Mouse (Mus musculus) midbrain, postnatal 0 days (tissue): ENCODE results near the gene Col20a1. TPM values are rescaled to one million over a fixed set of nuclear protein-coding genes. Genes with fewer than 3 reads are reported as not detected.

Source experiments
- ATAC-seq: fragments of 200-750 bp; cut with Nextera tagmentation; 2 replicates; pipeline ENCODE4 v1.8.0; 2017; ENCODE audit warnings: moderate number of reproducible peaks, mild to moderate bottlenecking, moderate TSS enrichment, moderate library complexity; ENCODE audit not compliant: low FRiP score
- DNase-seq: peaks from one replicate; pipeline ENCODE4 v3.0.0-alpha.2; 2015; ENCODE audit warnings: low spot score
- H3K27ac ChIP-seq: fragments of 300-500 bp; sonication (generic); 2 replicates; pipeline ENCODE4 v1.5.1; 2014; ENCODE audit warnings: low read depth, mild to moderate bottlenecking, low read length, mixed read lengths
- H3K27me3 ChIP-seq: fragments of 300-500 bp; sonication (generic); 2 replicates; pipeline ENCODE4 v1.6.1; 2014; ENCODE audit warnings: low read length, control low read depth, mixed read lengths; ENCODE audit not compliant: insufficient read depth
- H3K36me3 ChIP-seq: fragments of 300-500 bp; sonication (generic); 2 replicates; pipeline ENCODE4 v1.6.1; 2014; ENCODE audit warnings: low read length, control low read depth, mixed read lengths; ENCODE audit not compliant: insufficient read depth
- H3K4me1 ChIP-seq: fragments of 300-500 bp; sonication (generic); 2 replicates; pipeline ENCODE4 v1.6.1; 2014; ENCODE audit warnings: mild to moderate bottlenecking, control low read depth, antibody characterized with exemption, low read length, mixed read lengths; ENCODE audit not compliant: insufficient read depth
- H3K4me2 ChIP-seq: fragments of 300-500 bp; sonication (generic); 2 replicates; pipeline ENCODE4 v1.6.1; 2014; ENCODE audit warnings: low read depth, mild to moderate bottlenecking, low read length, mixed read lengths; ENCODE audit not compliant: poor library complexity, severe bottlenecking
- H3K4me3 ChIP-seq: fragments of 300-500 bp; sonication (generic); 2 replicates; pipeline ENCODE4 v1.5.1; 2014; ENCODE audit warnings: low read depth, mild to moderate bottlenecking, low read length, moderate library complexity
- H3K9ac ChIP-seq: fragments of 300-500 bp; sonication (generic); replicated peaks from 2 replicates; pipeline ENCODE4 v1.6.1; 2014; ENCODE audit warnings: mild to moderate bottlenecking, low read length, moderate library complexity, mixed read lengths; ENCODE audit not compliant: poor library complexity, severe bottlenecking
- H3K9me3 ChIP-seq: fragments of 300-500 bp; sonication (generic); 2 replicates; pipeline ENCODE4 v1.6.1; 2016; ENCODE audit warnings: low read length, control low read depth
- CTCF ChIP-seq: IDR thresholded peaks from 2 replicates; pipeline ENCODE4 v1.5.1; 2016; ENCODE audit warnings: antibody characterized with exemption, mild to moderate bottlenecking
- WGBS: fragments of 180-500 bp; shearing (Covaris S2); extraction: QIAGEN DNeasy Blood & Tissue Kit; methylation state at CpG from one replicate; pipeline ENCODE4 v1.1.7; 2014; 5-methylcytosine and 5-hydroxymethylcytosine counted together
- polyA plus RNA-seq: library from polyadenylated mRNA; unstranded; fragments of >200 nt; fragmentation: Nextera tagmentation; extraction: Ambion mirVana; gene quantifications from 2 replicates; pipeline ENCODE4 v1.2.1, GENCODE M21; 2015
- total RNA-seq: library from RNA; depleted of rRNA; stranded (reverse); fragments of >200 nt; gene quantifications from 2 replicates; pipeline ENCODE4 v1.2.3, GENCODE M21; 2014

The Col20a1 gene
- total and polyA plus RNA-seq, 2 experiments from 2014 or later = 0.14 to 0.44 TPM

- Histone ChIP-seq H3K36me3 (peaks cover 10% of the 10 kb centered on the region), H3K4me1 (no peaks in the 10 kb centered on the region), H3K9ac (no peak overlapping the region), H3K27ac (no peak overlapping the region), H3K9me3 (no peaks in the 10 kb centered on the region), H3K27me3 (no peaks in the 10 kb centered on the region), H3K4me3 (no peak overlapping the region), H3K4me2 (no peak overlapping the region)
- WGBS = 48% methylated on average over 5 of the region's 5 CpGs
- DNase-seq (no peak), ATAC-seq (no peak; the same call in 1 of the 2 replicates)
- no peak for TF ChIP-seq CTCF
These were observed 1.2 kb downstream of the Col20a1 start for GRCm38 (mm10) chr2:180987432-180988030.

- DNase-seq (peak; percentile 21), ATAC-seq (no peak)
- WGBS = 39% methylated on average over 3 of the region's 3 CpGs
These were observed 2.1 kb downstream of the Col20a1 start for GRCm38 (mm10) chr2:180988347-180988913.

GRCm38 (mm10) chr2:180988948-180989347 is 2.6 kb downstream of the Col20a1 start:
- Histone ChIP-seq H3K4me2 (no peak overlapping the region), H3K27me3 (no peaks in the 10 kb centered on the region), H3K4me1 (no peaks in the 10 kb centered on the region), H3K36me3 (peaks cover 5% of the 10 kb centered on the region; the same call in 1 of the 2 replicates), H3K9ac (no peak overlapping the region), H3K27ac (no peak overlapping the region), H3K4me3 (no peak overlapping the region), H3K9me3 (no peaks in the 10 kb centered on the region)
- ATAC-seq (no peak), DNase-seq (no peak)
- no peak for TF ChIP-seq CTCF
- WGBS = 85% methylated on average over 1 of the region's 1 CpGs

More at GRCm38 (mm10) chr2:180988347-180988913, 2.1 kb downstream of the Col20a1 start:
- Histone ChIP-seq H3K9me3 (no peaks in the 10 kb centered on the region), H3K4me3 (no peak overlapping the region), H3K4me2 (no peak overlapping the region), H3K36me3 (peaks cover 7% of the 10 kb centered on the region), H3K27ac (no peak overlapping the region), H3K9ac (no peak overlapping the region), H3K27me3 (no peaks in the 10 kb centered on the region), H3K4me1 (no peaks in the 10 kb centered on the region)
- TF ChIP-seq CTCF = no peak

GRCm38 (mm10) chr2:180990347-180990746 is 4.0 kb downstream of the Col20a1 start:
- no peak overlapping the region for H3K4me2 ChIP-seq
- no peaks in the 10 kb centered on the region for H3K36me3 ChIP-seq
- 64% methylated on average over 4 of the region's 4 CpGs for WGBS
- DNase-seq = no peak
- H3K9ac ChIP-seq = no peak overlapping the region
- H3K4me3 ChIP-seq = no peak overlapping the region
- no peak for TF ChIP-seq CTCF
- H3K9me3 ChIP-seq = no peaks in the 10 kb centered on the region
- no peaks in the 10 kb centered on the region for H3K27me3 ChIP-seq
- H3K4me1 ChIP-seq = no peaks in the 10 kb centered on the region
- no peak overlapping the region for H3K27ac ChIP-seq
- ATAC-seq = no peak

- Histone ChIP-seq H3K27ac (no peak overlapping the region), H3K4me3 (no peak overlapping the region), H3K36me3 (no peaks in the 10 kb centered on the region), H3K9ac (no peak overlapping the region), H3K27me3 (no peaks in the 10 kb centered on the region), H3K4me1 (no peaks in the 10 kb centered on the region), H3K9me3 (no peaks in the 10 kb centered on the region), H3K4me2 (no peak overlapping the region)
- 76% methylated on average over 2 of the region's 2 CpGs for WGBS
- ATAC-seq = no peak
- TF ChIP-seq CTCF = no peak
- no peak for DNase-seq
These were observed 8.0 kb downstream of the Col20a1 start for GRCm38 (mm10) chr2:180994360-180994759.

- H3K27me3 ChIP-seq = no peaks in the 10 kb centered on the region
- WGBS = 78% methylated on average over 4 of the region's 4 CpGs
- no peak overlapping the region for H3K27ac ChIP-seq
- DNase-seq = no peak
- no peak overlapping the region for H3K4me3 ChIP-seq
- H3K4me1 ChIP-seq = no peaks in the 10 kb centered on the region
- no peaks in the 10 kb centered on the region for H3K9me3 ChIP-seq
- no peak overlapping the region for H3K4me2 ChIP-seq
- TF ChIP-seq CTCF = no peak
- no peak for ATAC-seq
- H3K9ac ChIP-seq = no peak overlapping the region
- H3K36me3 ChIP-seq = no peaks in the 10 kb centered on the region
These were observed 9.1 kb downstream of the Col20a1 start for GRCm38 (mm10) chr2:180995457-180995856.
